Mouse (Mus musculus) neural tube, embryonic 15.5 days (tissue): ENCODE measurements around the gene Col8a2. TPM values are rescaled to one million over a fixed set of nuclear protein-coding genes. Genes with fewer than 3 reads are reported as not detected.

Experiments used
- ATAC-seq: fragments of 200-750 bp; cut with Nextera tagmentation; 2 replicates; pipeline ENCODE4 v1.8.0; 2017; ENCODE audit warnings: mild to moderate bottlenecking, moderate TSS enrichment, moderate library complexity; ENCODE audit not compliant: low FRiP score
- H3K27ac ChIP-seq: fragments of 300-500 bp; sonication (generic); replicated peaks from 2 replicates; pipeline ENCODE4 v1.5.1; 2015; ENCODE audit warnings: mild to moderate bottlenecking, inconsistent platforms
- H3K27me3 ChIP-seq: fragments of 300-500 bp; sonication (generic); replicated peaks from 2 replicates; pipeline ENCODE4 v1.6.1; 2015; ENCODE audit warnings: inconsistent platforms
- H3K36me3 ChIP-seq: fragments of 300-500 bp; sonication (generic); 2 replicates; pipeline ENCODE4 v1.6.1; 2015; ENCODE audit warnings: inconsistent platforms
- H3K4me1 ChIP-seq: fragments of 300-500 bp; sonication (generic); 2 replicates; pipeline ENCODE4 v1.6.1; 2015; ENCODE audit warnings: inconsistent platforms
- H3K4me2 ChIP-seq: fragments of 300-500 bp; sonication (generic); 2 replicates; pipeline ENCODE4 v1.6.1; 2015; ENCODE audit warnings: inconsistent platforms, mild to moderate bottlenecking, moderate library complexity
- H3K4me3 ChIP-seq: fragments of 300-500 bp; sonication (generic); replicated peaks from 2 replicates; pipeline ENCODE4 v1.5.1; 2015; ENCODE audit warnings: mild to moderate bottlenecking, inconsistent platforms
- H3K9ac ChIP-seq: fragments of 300-500 bp; sonication (generic); replicated peaks from 2 replicates; pipeline ENCODE4 v1.6.1; 2015; ENCODE audit warnings: mild to moderate bottlenecking, inconsistent platforms
- H3K9me3 ChIP-seq: fragments of 300-500 bp; sonication (generic); replicated peaks from 2 replicates; pipeline ENCODE4 v1.6.1; 2016; ENCODE audit warnings: inconsistent platforms
- WGBS: fragments of 180-500 bp; shearing (Covaris S2); methylation state at CpG from one replicate; pipeline ENCODE4 v1.1.7; 2015; ENCODE audit warnings: mixed read lengths; 5-methylcytosine and 5-hydroxymethylcytosine counted together
- polyA plus RNA-seq: library from polyadenylated mRNA; unstranded; fragments of >200 nt; fragmentation: Nextera tagmentation; extraction: Ambion mirVana; gene quantifications from 2 replicates; pipeline ENCODE4 v1.2.1, GENCODE M21; 2015

Col8a2 gene
- polyA plus RNA-seq, 1 experiment from 2014 or later = 7.4 TPM

- 94% methylated on average over 1 of the region's 1 CpGs for WGBS
- no peaks in the 10 kb centered on the region for H3K9me3 ChIP-seq
- no peak overlapping the region for H3K4me3 ChIP-seq
- H3K9ac ChIP-seq = no peak overlapping the region
- H3K4me1 ChIP-seq = no peaks in the 10 kb centered on the region
- H3K27ac ChIP-seq = no peak overlapping the region
- no peaks in the 10 kb centered on the region for H3K27me3 ChIP-seq
- no peak for ATAC-seq
- no peak overlapping the region for H3K4me2 ChIP-seq
- peaks cover 37% of the 10 kb centered on the region for H3K36me3 ChIP-seq
Measured at GRCm38 (mm10) chr4:126360069-126360468, 73.5 kb downstream of the Col8a2 start.

Other genes starting within 250 kb of the Col8a2 start
- gene Mrps15, start 239.9 kb upstream of the Col8a2 start, polyA plus RNA-seq = 142 and 145 TPM in 2 replicates
- gene Oscp1, start 228.2 kb upstream of the Col8a2 start, polyA plus RNA-seq = 37.4 and 38.3 TPM in 2 replicates
- gene Lsm10, start 190.2 kb upstream of the Col8a2 start, polyA plus RNA-seq = 48.5 and 51.6 TPM in 2 replicates
- 28.1 and 29.9 TPM in 2 replicates for gene Stk40, start 182.8 kb upstream of the Col8a2 start, polyA plus RNA-seq
- 13.3 and 19.1 TPM in 2 replicates for gene Eva1b, start 139.0 kb upstream of the Col8a2 start, polyA plus RNA-seq
- 1.4 and 2.6 TPM in 2 replicates for gene Sh3d21, start 123.3 kb upstream of the Col8a2 start, polyA plus RNA-seq
- gene Thrap3, start 84.0 kb upstream of the Col8a2 start, polyA plus RNA-seq = 127 and 133 TPM in 2 replicates
- gene Map7d1, start 30.4 kb upstream of the Col8a2 start, polyA plus RNA-seq = 65.4 and 79.7 TPM in 2 replicates
- 175 and 188 TPM in 2 replicates for gene Trappc3, start 24.5 kb upstream of the Col8a2 start, polyA plus RNA-seq
- 75.5 and 79.8 TPM in 2 replicates for gene Adprhl2, start 34.9 kb downstream of the Col8a2 start, polyA plus RNA-seq
- 8.3 and 9.2 TPM in 2 replicates for gene Tekt2, start 38.9 kb downstream of the Col8a2 start, polyA plus RNA-seq
- gene Ago3, start 142.8 kb downstream of the Col8a2 start, polyA plus RNA-seq = 15.1 and 17.1 TPM in 2 replicates
- 7.5 and 7.9 TPM in 2 replicates for gene Ago1, start 181.8 kb downstream of the Col8a2 start, polyA plus RNA-seq
- gene Ago4, start 246.7 kb downstream of the Col8a2 start, polyA plus RNA-seq = 5.8 and 7.1 TPM in 2 replicates